Mouse (Mus musculus) bone marrow macrophage, adult 2 months (primary cell): ENCODE data around the gene Megf11.

Experiments used
- CTCF ChIP-seq: IDR thresholded peaks from 2 replicates; pipeline ENCODE4 v1.5.1; 2012; ENCODE audit warnings: low read depth, mild to moderate bottlenecking, low read length, moderate library complexity
- POLR2A ChIP-seq: IDR thresholded peaks from 2 replicates; pipeline ENCODE4 v1.6.1; 2012; ENCODE audit warnings: mild to moderate bottlenecking, low read depth, low read length, borderline replicate concordance

- TF ChIP-seq CTCF (no peak), POLR2A (no peak)
Measured at GRCm38 (mm10) chr9:64552046-64552445, 166.6 kb downstream of the Megf11 start.
